Mouse (Mus musculus) lung, postnatal 0 days (tissue): Measurements from ENCODE around the gene Opa3. TPM values are rescaled to one million over a fixed set of nuclear protein-coding genes. Genes with fewer than 3 reads are reported as not detected.
A peak's percentile ranks its signal among the peaks of the same experiment; 100 is the strongest.

Experiments
- ATAC-seq: fragments of 200-750 bp; cut with Nextera tagmentation; 2 replicates; pipeline ENCODE4 v1.8.0; 2017; ENCODE audit warnings: moderate library complexity
- DNase-seq: peaks from one replicate; pipeline ENCODE4 v3.0.0-alpha.2; 2016; ENCODE audit warnings: low spot score
- H3K27ac ChIP-seq: fragments of 300-500 bp; sonication (generic); 2 replicates; pipeline ENCODE4 v1.5.1; 2014; ENCODE audit warnings: antibody characterized with exemption, mild to moderate bottlenecking, low read length, mixed read lengths
- H3K27me3 ChIP-seq: fragments of 300-500 bp; sonication (generic); replicated peaks from 2 replicates; pipeline ENCODE4 v1.6.1; 2014; ENCODE audit warnings: low read length, mixed read lengths; ENCODE audit not compliant: insufficient read depth
- H3K36me3 ChIP-seq: fragments of 300-500 bp; sonication (generic); 2 replicates; pipeline ENCODE4 v1.6.1; 2014; ENCODE audit warnings: low read length, mixed read lengths; ENCODE audit not compliant: insufficient read depth
- H3K4me1 ChIP-seq: fragments of 300-500 bp; sonication (generic); 2 replicates; pipeline ENCODE4 v1.6.1; 2014; ENCODE audit warnings: antibody characterized with exemption, low read depth, low read length, mixed read lengths; ENCODE audit not compliant: insufficient read depth
- H3K4me2 ChIP-seq: fragments of 300-500 bp; sonication (generic); replicated peaks from 2 replicates; pipeline ENCODE4 v1.6.1; 2014; ENCODE audit warnings: low read depth, mild to moderate bottlenecking, low read length, moderate library complexity, mixed read lengths
- H3K4me3 ChIP-seq: fragments of 300-500 bp; sonication (generic); 2 replicates; pipeline ENCODE4 v1.5.1; 2014; ENCODE audit warnings: low read depth, low read length
- H3K9ac ChIP-seq: fragments of 300-500 bp; sonication (generic); replicated peaks from 2 replicates; pipeline ENCODE4 v1.6.1; 2014; ENCODE audit warnings: low read depth, mild to moderate bottlenecking
- H3K9me3 ChIP-seq: fragments of 300-500 bp; sonication (generic); 2 replicates; pipeline ENCODE4 v1.6.1; 2016; ENCODE audit warnings: low read length, mixed read lengths
- CTCF ChIP-seq: IDR thresholded peaks from 2 replicates; pipeline ENCODE4 v1.5.1; 2016; ENCODE audit warnings: antibody characterized with exemption, mild to moderate bottlenecking
- EP300 ChIP-seq: IDR thresholded peaks from 2 replicates; pipeline ENCODE4 v1.6.1; 2016; ENCODE audit warnings: antibody characterized with exemption, mild to moderate bottlenecking, control low read depth
- WGBS: fragments of 180-500 bp; shearing (Covaris S2); extraction: QIAGEN DNeasy Blood & Tissue Kit; methylation state at CpG from one replicate; pipeline ENCODE4 v1.1.7; 2014; 5-methylcytosine and 5-hydroxymethylcytosine counted together
- polyA plus RNA-seq: library from polyadenylated mRNA; unstranded; fragments of >200 nt; fragmentation: Nextera tagmentation; extraction: Ambion mirVana; gene quantifications from 2 replicates; pipeline ENCODE4 v1.2.1, GENCODE M21; 2015

Opa3 gene
- polyA plus RNA-seq, 1 experiment from 2014 or later: 19.0 TPM

DNA sequence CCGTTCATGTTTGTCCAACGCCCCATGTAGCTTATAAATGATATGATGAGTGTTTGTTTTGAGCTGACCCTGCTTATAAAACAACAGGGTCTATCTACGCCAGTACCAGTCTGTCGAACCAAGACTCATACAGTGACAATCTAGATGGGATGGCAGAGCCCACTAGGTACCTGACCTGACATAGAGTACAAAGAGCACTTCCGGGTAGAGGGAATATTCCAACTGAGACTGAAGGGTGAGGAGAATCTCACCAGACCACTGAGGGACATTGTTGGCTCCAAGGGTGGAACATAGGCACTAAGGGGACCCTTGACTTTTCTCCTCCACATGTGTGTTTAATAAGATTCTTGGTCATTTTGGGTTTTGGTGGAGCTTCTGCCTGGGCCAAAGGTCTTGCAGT is 1.3 kb downstream of the Opa3 start:
- Histone ChIP-seq H3K9ac (peak overlapping the region; percentile 61; the same call in 1 of the 2 replicates), H3K36me3 (no peaks in the 10 kb centered on the region), H3K27ac (peak overlapping the region; percentile 64), H3K4me3 (peak overlapping the region; percentile 49), H3K4me1 (peaks cover 8% of the 10 kb centered on the region), H3K27me3 (no peaks in the 10 kb centered on the region), H3K9me3 (no peaks in the 10 kb centered on the region), H3K4me2 (peak overlapping the region; percentile 88)
- TF ChIP-seq CTCF (no peak), EP300 (no peak)
- no peak for ATAC-seq
- no peak for DNase-seq
- 26% methylated on average over 5 of the region's 5 CpGs for WGBS

DNA sequence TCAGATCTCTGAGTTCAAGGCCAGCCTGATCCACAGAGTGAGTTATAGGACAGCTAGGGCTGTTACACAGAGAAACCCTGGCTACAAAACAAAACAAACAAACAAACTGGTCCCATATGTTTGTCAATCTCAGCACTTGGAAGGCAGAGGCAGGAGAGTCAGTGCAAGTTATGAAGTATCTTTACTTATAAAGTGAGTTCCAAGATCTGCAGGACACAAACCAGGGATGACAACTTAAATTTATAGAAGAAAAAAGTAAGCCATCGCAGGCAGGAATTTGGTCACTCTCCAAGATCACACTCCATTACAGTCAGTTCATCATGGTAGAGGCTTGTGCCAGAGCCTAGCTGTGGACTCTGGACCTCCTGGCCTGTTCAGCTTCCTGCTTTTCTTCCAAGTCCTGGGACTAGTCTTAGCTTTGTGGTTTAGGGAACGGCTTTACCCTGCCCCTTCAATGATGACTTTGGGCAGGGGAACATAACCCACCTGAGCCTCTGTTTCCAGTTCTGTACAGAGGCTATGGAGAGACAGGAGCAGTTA is 2.0 kb downstream of the Opa3 start:
- no peak overlapping the region for H3K4me3 ChIP-seq
- DNase-seq (no peak), ATAC-seq (no peak)
- 73% methylated on average over 2 of the region's 2 CpGs for WGBS
- no peak overlapping the region for H3K4me2 ChIP-seq
- no peak overlapping the region for H3K27ac ChIP-seq
- H3K27me3 ChIP-seq: no peaks in the 10 kb centered on the region
- H3K9ac ChIP-seq: no peak overlapping the region
- H3K4me1 ChIP-seq: peaks cover 8% of the 10 kb centered on the region
- no peaks in the 10 kb centered on the region for H3K9me3 ChIP-seq
- H3K36me3 ChIP-seq: no peaks in the 10 kb centered on the region
- no peak for TF ChIP-seq EP300
- TF ChIP-seq CTCF: no peak

DNA sequence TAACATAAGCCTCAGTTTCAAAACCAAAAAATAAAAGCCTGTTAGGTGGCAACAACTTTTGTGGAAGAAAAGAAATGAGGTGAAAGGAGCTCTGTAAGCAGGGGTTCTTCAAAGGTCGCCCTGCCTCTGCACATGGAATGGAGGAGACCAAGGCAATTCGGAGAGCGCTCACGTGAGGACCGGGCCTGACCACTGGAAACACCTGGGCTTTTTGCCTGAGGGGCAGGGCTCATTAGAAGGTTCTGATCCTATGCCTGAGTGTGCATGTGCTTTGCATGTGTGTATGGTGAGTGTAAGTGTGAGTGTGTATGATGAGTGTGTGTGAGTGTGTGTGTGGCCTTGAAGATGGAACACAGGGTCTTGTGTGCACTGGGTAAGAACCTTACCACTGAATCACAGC is 2.8 kb downstream of the Opa3 start:
- peaks cover 8% of the 10 kb centered on the region for H3K4me1 ChIP-seq
- TF ChIP-seq CTCF (no peak), EP300 (no peak)
- no peak overlapping the region for H3K9ac ChIP-seq
- no peak overlapping the region for H3K4me3 ChIP-seq
- no peak overlapping the region for H3K27ac ChIP-seq
- H3K4me2 ChIP-seq: no peak overlapping the region
- H3K27me3 ChIP-seq: no peaks in the 10 kb centered on the region
- ATAC-seq (no peak), DNase-seq (no peak)
- H3K9me3 ChIP-seq: no peaks in the 10 kb centered on the region
- H3K36me3 ChIP-seq: no peaks in the 10 kb centered on the region
- 94% methylated on average over 5 of the region's 5 CpGs for WGBS

GRCm38 (mm10) chr7:19231849-19232248 is 3.7 kb downstream of the Opa3 start:
- H3K4me3 ChIP-seq: no peak overlapping the region
- TF ChIP-seq EP300 (no peak), CTCF (no peak)
- no peak overlapping the region for H3K9ac ChIP-seq
- peaks cover 6% of the 10 kb centered on the region for H3K4me1 ChIP-seq
- ATAC-seq: no peak
- no peak overlapping the region for H3K4me2 ChIP-seq
- H3K9me3 ChIP-seq: no peaks in the 10 kb centered on the region
- no peak for DNase-seq
- no peak overlapping the region for H3K27ac ChIP-seq
- whole genome bisulfite sequencing: 88% methylated on average over 3 of the region's 3 CpGs
- H3K36me3 ChIP-seq: no peaks in the 10 kb centered on the region
- H3K27me3 ChIP-seq: no peaks in the 10 kb centered on the region

DNA sequence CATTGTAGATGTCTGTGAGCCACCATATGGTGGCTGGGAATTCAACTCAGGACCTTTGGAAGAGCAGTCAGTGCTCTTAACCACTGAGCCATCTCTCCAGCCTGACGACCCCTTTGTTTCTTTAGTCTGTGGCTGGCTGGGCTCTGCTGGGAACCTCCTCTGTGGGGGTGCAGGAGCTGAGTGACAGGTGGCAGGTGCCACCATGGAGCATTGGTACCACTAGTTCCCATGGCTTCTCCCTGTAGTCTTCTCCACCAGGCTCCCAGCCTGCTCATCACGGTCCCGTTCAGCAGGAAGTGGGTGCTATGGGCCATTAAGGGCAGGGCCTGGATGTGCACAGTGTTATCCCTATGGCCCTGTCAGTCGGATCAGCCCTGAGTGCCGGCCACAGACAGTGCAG is 6.5 kb downstream of the Opa3 start:
- Histone ChIP-seq H3K4me3 (no peak overlapping the region), H3K36me3 (no peaks in the 10 kb centered on the region), H3K9ac (no peak overlapping the region), H3K4me1 (peaks cover under 1% of the 10 kb centered on the region; the same call in 1 of the 2 replicates), H3K4me2 (no peak overlapping the region), H3K9me3 (no peaks in the 10 kb centered on the region), H3K27me3 (no peaks in the 10 kb centered on the region), H3K27ac (no peak overlapping the region)
- no peak for ATAC-seq
- no peak for TF ChIP-seq CTCF
- DNase-seq: no peak
- 76% methylated on average over 5 of the region's 5 CpGs for WGBS

- no peak overlapping the region for H3K27ac ChIP-seq
- TF ChIP-seq EP300 (no peak), CTCF (no peak)
- no peak overlapping the region for H3K9ac ChIP-seq
These were observed 7.0 kb downstream of the Opa3 start for GRCm38 (mm10) chr7:19235092-19235671.

More at GRCm38 (mm10) chr7:19235092-19235671, 7.0 kb downstream of the Opa3 start:
- Histone ChIP-seq H3K4me2 (no peak overlapping the region), H3K36me3 (no peaks in the 10 kb centered on the region), H3K9me3 (no peaks in the 10 kb centered on the region), H3K4me3 (no peak overlapping the region), H3K27me3 (no peaks in the 10 kb centered on the region), H3K4me1 (no peaks in the 10 kb centered on the region)
- DNase-seq: no peak
- ATAC-seq: no peak
- 76% methylated on average over 2 of the region's 2 CpGs for whole genome bisulfite sequencing
